Mouse (Mus musculus) liver, adult 2 months (tissue): ENCODE results near the gene Pnpla5. TPM values are rescaled to one million over a fixed set of nuclear protein-coding genes. Genes with fewer than 3 reads are reported as not detected.

Source experiments
- DNase-seq: peaks from one replicate; pipeline ENCODE4 v3.0.0-alpha.2; 2011; ENCODE audit warnings: low read depth, low spot score; ENCODE audit errors: extremely low read depth
- H3K27ac ChIP-seq: fragments of 200-500 bp; replicated peaks from 2 replicates; pipeline ENCODE4 v1.5.1; 2012; ENCODE audit warnings: low read depth, mild to moderate bottlenecking, control low read depth, inconsistent platforms, low read length; ENCODE audit not compliant: insufficient read depth
- H3K27me3 ChIP-seq: fragments of 200-500 bp; 2 replicates; pipeline ENCODE4 v1.6.1; 2012; ENCODE audit warnings: mild to moderate bottlenecking, moderate library complexity, low read length, inconsistent platforms; ENCODE audit not compliant: control insufficient read depth, insufficient read depth
- H3K36me3 ChIP-seq: fragments of 200-500 bp; 2 replicates; pipeline ENCODE4 v1.6.1; 2012; ENCODE audit warnings: low read length, inconsistent platforms; ENCODE audit not compliant: control insufficient read depth, insufficient read depth
- H3K4me1 ChIP-seq: fragments of 200-500 bp; 2 replicates; pipeline ENCODE4 v1.6.1; 2011; ENCODE audit warnings: low read length; ENCODE audit not compliant: control insufficient read depth, insufficient read depth
- H3K4me3 ChIP-seq: fragments of 200-500 bp; 2 replicates; pipeline ENCODE4 v1.5.1; 2011; ENCODE audit warnings: low read depth, mild to moderate bottlenecking, control low read depth, low read length, moderate library complexity; ENCODE audit not compliant: insufficient read depth
- H3K79me2 ChIP-seq: fragments of 200-500 bp; 2 replicates; pipeline ENCODE4 v1.6.1; 2012; ENCODE audit warnings: inconsistent platforms, mild to moderate bottlenecking, low read length, moderate library complexity; ENCODE audit not compliant: control insufficient read depth, insufficient read depth
- H3K9ac ChIP-seq: fragments of 200-500 bp; 2 replicates; pipeline ENCODE4 v1.6.1; 2012; ENCODE audit warnings: low read depth, mild to moderate bottlenecking, control low read depth, inconsistent platforms, low read length
- CTCF ChIP-seq: fragments of 200-500 bp; IDR thresholded peaks from 2 replicates; pipeline ENCODE4 v1.5.1; 2011; ENCODE audit warnings: low read depth, low read length, control low read depth
- POLR2A ChIP-seq: fragments of 200-500 bp; IDR thresholded peaks from 2 replicates; pipeline ENCODE4 v1.6.1; 2011; ENCODE audit warnings: low read length, control low read depth; ENCODE audit not compliant: insufficient read depth; ENCODE audit errors: extremely low read depth
- WGBS: fragments of 180-500 bp; shearing (Covaris S2); methylation state at CpG from one replicate; pipeline ENCODE4 v1.1.7; 2018; 5-methylcytosine and 5-hydroxymethylcytosine counted together
- polyA plus RNA-seq: library from polyadenylated mRNA; depleted of rRNA; stranded (reverse); fragments of >200 nt; gene quantifications from 2 replicates; pipeline ENCODE4 v1.2.3, GENCODE M21; 2012
- total RNA-seq: library from RNA; depleted of rRNA; stranded (reverse); fragments of >200 nt; gene quantifications from 2 replicates; pipeline ENCODE4 v1.2.3, GENCODE M21; 2014

Pnpla5 gene
- total and polyA plus RNA-seq, 2 experiments: 0.13 to 0.28 TPM

- Histone ChIP-seq H3K4me3 (no peak overlapping the region), H3K79me2 (no peaks in the 10 kb centered on the region), H3K4me1 (peaks cover 4% of the 10 kb centered on the region; the same call in 1 of the 2 replicates), H3K27ac (no peak overlapping the region), H3K9ac (no peak overlapping the region), H3K27me3 (no peaks in the 10 kb centered on the region), H3K36me3 (no peaks in the 10 kb centered on the region)
- TF ChIP-seq CTCF (no peak), POLR2A (no peak)
- 77% methylated on average over 4 of the region's 4 CpGs for WGBS
- no peak for DNase-seq
Measured at GRCm38 (mm10) chr15:84126447-84126846, 3.5 kb upstream of the Pnpla5 start.

GRCm38 (mm10) chr15:84124086-84124485 lies 1.1 kb upstream of the Pnpla5 start:
- no peaks in the 10 kb centered on the region for H3K36me3 ChIP-seq
- TF ChIP-seq POLR2A: no peak
- TF ChIP-seq CTCF: peak; percentile 61
- H3K4me1 ChIP-seq: peaks cover 2% of the 10 kb centered on the region; the same call in 1 of the 2 replicates
- H3K4me3 ChIP-seq: no peak overlapping the region
- no peaks in the 10 kb centered on the region for H3K27me3 ChIP-seq
- 59% methylated on average over 7 of the region's 7 CpGs for WGBS
- no peaks in the 10 kb centered on the region for H3K79me2 ChIP-seq
- no peak overlapping the region for H3K9ac ChIP-seq
- DNase-seq: no peak
- no peak overlapping the region for H3K27ac ChIP-seq

GRCm38 (mm10) chr15:84121036-84121435 lies 1.9 kb downstream of the Pnpla5 start:
- WGBS: 38% methylated on average over 7 of the region's 7 CpGs
- peaks cover 2% of the 10 kb centered on the region; the same call in 1 of the 2 replicates for H3K4me1 ChIP-seq
- no peaks in the 10 kb centered on the region for H3K36me3 ChIP-seq
- DNase-seq: peak; percentile 35
- H3K27me3 ChIP-seq: no peaks in the 10 kb centered on the region
- no peaks in the 10 kb centered on the region for H3K79me2 ChIP-seq
- H3K27ac ChIP-seq: no peak overlapping the region
- H3K4me3 ChIP-seq: no peak overlapping the region
- no peak for TF ChIP-seq CTCF
- no peak for TF ChIP-seq POLR2A
- H3K9ac ChIP-seq: no peak overlapping the region

- DNase-seq: peak; percentile 36
- H3K27me3 ChIP-seq: no peaks in the 10 kb centered on the region
- TF ChIP-seq POLR2A (no peak), CTCF (peak; percentile 84)
- H3K4me3 ChIP-seq: no peak overlapping the region
- no peaks in the 10 kb centered on the region for H3K79me2 ChIP-seq
- 38% methylated on average over 6 of the region's 6 CpGs for WGBS
- no peak overlapping the region for H3K27ac ChIP-seq
- H3K9ac ChIP-seq: no peak overlapping the region
- H3K36me3 ChIP-seq: no peaks in the 10 kb centered on the region
- H3K4me1 ChIP-seq: peaks cover 4% of the 10 kb centered on the region
Measured at GRCm38 (mm10) chr15:84120612-84121011, 2.4 kb downstream of the Pnpla5 start.

- peaks cover 19% of the 10 kb centered on the region for H3K4me1 ChIP-seq
- no peak overlapping the region for H3K4me3 ChIP-seq
- WGBS: 84% methylated on average over 1 of the region's 1 CpGs
- H3K9ac ChIP-seq: no peak overlapping the region
- H3K79me2 ChIP-seq: no peaks in the 10 kb centered on the region
- no peak for DNase-seq
- H3K27ac ChIP-seq: no peak overlapping the region
- no peaks in the 10 kb centered on the region for H3K36me3 ChIP-seq
- no peaks in the 10 kb centered on the region for H3K27me3 ChIP-seq
- TF ChIP-seq CTCF: no peak
- TF ChIP-seq POLR2A: no peak
Measured at GRCm38 (mm10) chr15:84116466-84116865, 6.5 kb downstream of the Pnpla5 start.

GRCm38 (mm10) chr15:84115727-84116126 lies 7.2 kb downstream of the Pnpla5 start:
- H3K79me2 ChIP-seq: no peaks in the 10 kb centered on the region
- WGBS: 54% methylated on average over 5 of the region's 5 CpGs
- no peak for DNase-seq
- H3K4me1 ChIP-seq: peaks cover 17% of the 10 kb centered on the region
- no peak overlapping the region for H3K4me3 ChIP-seq
- no peak overlapping the region for H3K9ac ChIP-seq
- H3K27ac ChIP-seq: peak overlapping the region; percentile 26
- H3K36me3 ChIP-seq: no peaks in the 10 kb centered on the region
- TF ChIP-seq CTCF (peak; percentile 31), POLR2A (no peak)
- no peaks in the 10 kb centered on the region for H3K27me3 ChIP-seq
